In genomic region chr12:37251688-37252087, GRCm38 (mm10) we compare ENCODE assay signal across 23 mouse cellular contexts. TPM values are rescaled to one million over a fixed set of nuclear protein-coding genes. Genes with fewer than 3 reads are reported as not detected.
DNase-seq lines count a peak whose midpoint lies in the region; ATAC-seq and TF ChIP-seq lines count a peak whose summit lies in the region.
"Had no signal": no experiment of that assay in that cellular context is flagged by ENCODE, and none has a peak within 500 bp of the region (broad histone marks: within the 10 kb centered on the region; RNA-seq: fewer than 3 reads in every experiment).

No protein-coding gene starts in this region.

- no peak overlapping the region for H3K9ac ChIP-seq in liver, embryonic 16.5 days (ENCODE audit: low read depth, low read length)
- H3K9ac ChIP-seq in stomach, postnatal 0 days (ENCODE audit: low read length), result no peak overlapping the region

- H3K27me3 ChIP-seq in liver, embryonic 16.5 days (ENCODE audit: control insufficient read depth, insufficient read depth, low read depth, low read length), result no peaks in the 10 kb centered on the region
- H3K27me3 ChIP-seq in stomach, postnatal 0 days (ENCODE audit: control insufficient read depth, insufficient read depth, low read length), result no peaks in the 10 kb centered on the region
- H3K27me3 ChIP-seq: CH12.LX, Patski had no signal

- no peak overlapping the region for H3K4me3 ChIP-seq in liver, embryonic 16.5 days (ENCODE audit: low read depth, low read length)
- no peak overlapping the region for H3K4me3 ChIP-seq in stomach, postnatal 0 days (ENCODE audit: low read depth, low read length)

- TF ChIP-seq EP300 in stomach, postnatal 0 days (optimal IDR thresholded peaks at IDR 0.05), result no peak

- no peak for TF ChIP-seq CTCF in stomach, postnatal 0 days (IDR thresholded peaks at IDR 0.05; ENCODE audit: low read depth)

- DNase-seq in liver, result no peak
- DNase-seq in stomach, postnatal 0 days (ENCODE audit: low spot score), result no peak
- no peak for DNase-seq in lung, postnatal 4 days
- DNase-seq in testis, postnatal 10 days (ENCODE audit: low spot score), result no peak
- DNase-seq: adrenal gland, adult 2 months; adrenal gland, adult 8-10 months; adrenal gland, postnatal 10 days; adrenal gland, postnatal 14 days; adrenal gland, postnatal 25 days; adrenal gland, postnatal 36 days; B cell, adult 2 months; cerebellum, adult 11 months; cerebellum, adult 11-12 months had no signal

- no peaks in the 10 kb centered on the region for H3K4me1 ChIP-seq in liver, embryonic 16.5 days (ENCODE audit: control insufficient read depth, low read depth, low read length)
- H3K4me1 ChIP-seq in stomach, postnatal 0 days (replicated peaks; ENCODE audit: control insufficient read depth, insufficient read depth), result no peaks in the 10 kb centered on the region

- 62% methylated on average over 5 of the region's 5 CpGs for WGBS in liver, embryonic 16.5 days (ENCODE audit: insufficient replicate concordance)
- WGBS in stomach, postnatal 0 days, result 84% methylated on average over 5 of the region's 5 CpGs

- no peak overlapping the region for H3K4me2 ChIP-seq in liver, embryonic 16.5 days (ENCODE audit: low read depth, low read length)
- no peak overlapping the region for H3K4me2 ChIP-seq in stomach, postnatal 0 days (replicated peaks; ENCODE audit: low read depth)

- 0 out of 2 replicates have a peak, but pooled peaks have one; percentile 41 for ATAC-seq in liver, embryonic 16.5 days (ENCODE audit: low read depth)
- peak; percentile 62; the same call in 1 of the 2 replicates for ATAC-seq in erythroblast, adult 5-6 weeks (replicated peaks; ENCODE audit: low FRiP score, poor library complexity, severe bottlenecking)
- ATAC-seq in erythroid progenitor cell, adult 5-6 weeks (replicated peaks; ENCODE audit: low FRiP score, poor library complexity, severe bottlenecking), result peak; percentile 75
- ATAC-seq in megakaryocyte-erythroid progenitor cell, adult 5-6 weeks (replicated peaks; ENCODE audit: low FRiP score, low TSS enrichment, poor library complexity, severe bottlenecking), result 0 out of 2 replicates have a peak, but pooled peaks have one; percentile 52
- no peak for ATAC-seq in stomach, postnatal 0 days (ENCODE audit: low FRiP score, low TSS enrichment)
- ATAC-seq: activated CD4-positive, CD25-positive, alpha-beta regulatory T cell, adult 4 months; CD4-positive, CD25-positive, alpha-beta regulatory T cell, adult 4 months; Patski had no signal

- no peaks in the 10 kb centered on the region for H3K36me3 ChIP-seq in liver, embryonic 16.5 days (ENCODE audit: control insufficient read depth, insufficient read depth)
- no peaks in the 10 kb centered on the region for H3K36me3 ChIP-seq in stomach, postnatal 0 days (ENCODE audit: control insufficient read depth, insufficient read depth, low read length)
- H3K36me3 ChIP-seq: G1E had no signal

- H3K27ac ChIP-seq in liver, embryonic 16.5 days (ENCODE audit: low read length), result no peak overlapping the region
- no peak overlapping the region for H3K27ac ChIP-seq in stomach, postnatal 0 days (replicated peaks)

- no peaks in the 10 kb centered on the region for H3K9me3 ChIP-seq in liver, embryonic 16.5 days (replicated peaks; ENCODE audit: control insufficient read depth, low read length)
- no peaks in the 10 kb centered on the region for H3K9me3 ChIP-seq in stomach, postnatal 0 days (ENCODE audit: control insufficient read depth, low read length)
- H3K9me3 ChIP-seq: G1E had no signal

RNA-seq across cellular contexts. Expression of gene Agmo, which starts 10.2 kb away (rescaled TPM):
- 14.7 and 17.5 TPM in 2 replicates for polyA plus RNA-seq in liver, embryonic 16.5 days (2015; fragmentation: Nextera tagmentation; extraction: Ambion mirVana)
- total RNA-seq in erythroblast, adult 5-6 weeks (2015; ENCODE audit: low replicate concordance), result 2.3 TPM in 1 of 2 replicates, not detected in the other
- not detected in 2 replicates for total RNA-seq in erythroblast, adult 5-6 weeks (2017; ENCODE audit: low replicate concordance)
- 1.3 TPM in 1 of 2 replicates, not detected in the other for total RNA-seq in erythroid progenitor cell, adult 5-6 weeks (2015; ENCODE audit: low replicate concordance)
- total RNA-seq in erythroid progenitor cell, adult 5-6 weeks (2017; ENCODE audit: low replicate concordance), result not detected in 2 replicates
- total RNA-seq in megakaryocyte-erythroid progenitor cell, adult 5-6 weeks (2014; fragmentation: Nextera tagmentation), result 0.54 and 1.5 TPM in 2 replicates
- not detected in 2 replicates for total RNA-seq in megakaryocyte-erythroid progenitor cell, adult 5-6 weeks (2017)
- polyA plus RNA-seq in stomach, postnatal 0 days (2015; fragmentation: Nextera tagmentation; extraction: Ambion mirVana), result 6.9 TPM in 2 replicates
- total RNA-seq: ES-E14 had no signal
- polyA plus RNA-seq: Patski had no signal
